Mouse (Mus musculus) lung, postnatal 0 days (tissue): Measurements from ENCODE around the gene Gm43738.

Source experiments
- CTCF ChIP-seq: IDR thresholded peaks from 2 replicates; pipeline ENCODE4 v1.5.1; 2016; ENCODE audit warnings: antibody characterized with exemption, mild to moderate bottlenecking
- EP300 ChIP-seq: IDR thresholded peaks from 2 replicates; pipeline ENCODE4 v1.6.1; 2016; ENCODE audit warnings: antibody characterized with exemption, mild to moderate bottlenecking, control low read depth

DNA sequence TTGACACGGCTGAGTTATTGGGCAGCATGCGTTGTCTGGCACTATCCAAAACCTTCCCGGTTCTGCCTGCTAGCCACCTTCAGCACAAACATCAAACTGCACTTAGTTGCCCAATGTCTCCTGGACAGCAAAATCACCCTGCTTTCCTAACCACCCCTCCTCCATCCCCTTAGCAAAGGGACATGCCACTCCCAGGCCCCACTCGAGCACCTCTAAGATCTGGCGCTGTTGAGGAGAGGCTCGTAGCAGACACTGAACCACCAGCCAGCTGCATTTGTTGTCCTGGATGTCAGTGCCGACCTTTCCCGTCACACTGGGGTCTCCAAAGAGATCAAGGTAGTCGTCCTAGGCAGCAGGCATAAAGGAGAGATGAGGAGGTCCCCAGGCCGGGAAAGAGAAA, 6.9 kb downstream of the Gm43738 start:
- TF ChIP-seq CTCF (no peak), EP300 (no peak)
